Mouse (Mus musculus): ENCODE data around the gene Lgals3.

DNA sequence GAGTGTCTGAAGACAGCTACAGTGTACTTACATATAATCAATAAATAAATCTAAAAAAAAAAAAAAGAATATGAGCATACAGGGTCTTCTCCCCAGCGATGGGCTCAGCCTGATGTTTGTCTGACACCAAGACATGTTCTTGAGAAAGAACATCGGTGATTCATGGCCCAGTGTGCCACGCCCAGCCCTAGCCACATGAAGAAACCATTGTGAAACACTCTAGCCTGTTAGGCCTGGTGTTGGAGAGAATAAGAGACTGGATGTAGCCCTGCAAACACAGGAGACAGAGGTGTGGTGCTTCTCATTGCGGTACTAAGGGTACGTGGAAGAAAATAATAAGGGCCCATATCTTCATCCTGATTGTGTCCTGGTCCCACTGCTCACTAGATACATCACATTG, 40.2 kb upstream of the Lgals3 start:
- no peak for TF ChIP-seq CTCF (IDR thresholded peaks at IDR 0.05; ENCODE audit: control insufficient read depth, insufficient read depth, insufficient read length)
- TF ChIP-seq MYOG (IDR thresholded peaks at IDR 0.05; ENCODE audit: control insufficient read depth, extremely low read depth, insufficient read length) = no peak
